Mouse (Mus musculus): ENCODE measurements around the gene Aldh3b1.

- TF ChIP-seq CTCF (IDR thresholded peaks at IDR 0.05; ENCODE audit: low read depth, low read length) (no peak), EP300 (IDR thresholded peaks at IDR 0.05; ENCODE audit: insufficient read depth, low read depth, low read length) (no peak), POLR2A (IDR thresholded peaks at IDR 0.05; ENCODE audit: insufficient read depth, low read length) (no peak)
Measured at GRCm38 (mm10) chr19:3904363-3904675, 25.3 kb downstream of the Aldh3b1 start.

Data from ES-Bruce4 (cell line).